Mouse (Mus musculus): ENCODE data around the gene Gabbr1. TPM values are rescaled to one million over a fixed set of nuclear protein-coding genes. Genes with fewer than 3 reads are reported as not detected.

The Gabbr1 gene
- total and polyA plus RNA-seq, 3 experiments, result 2.1 to 11.6 (median 4.7) TPM

DNA sequence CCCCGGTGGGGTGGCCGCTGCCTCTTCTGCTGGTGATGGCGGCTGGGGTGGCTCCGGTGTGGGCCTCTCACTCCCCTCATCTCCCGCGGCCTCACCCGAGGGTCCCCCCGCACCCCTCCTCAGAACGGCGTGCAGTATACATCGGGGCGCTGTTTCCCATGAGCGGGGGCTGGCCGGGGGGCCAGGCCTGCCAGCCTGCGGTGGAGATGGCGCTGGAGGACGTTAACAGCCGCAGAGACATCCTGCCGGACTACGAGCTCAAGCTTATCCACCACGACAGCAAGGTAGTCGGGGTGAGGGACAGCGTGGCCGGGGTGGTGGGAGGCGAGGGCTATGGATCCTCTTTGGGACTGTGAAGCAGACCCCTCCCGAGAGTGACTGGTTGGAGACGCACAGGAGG, 5.1 kb downstream of the Gabbr1 start:
- dilution Hi-C loops (cut with MboI; ENCODE audit: extremely low pct_ligation_motif_present, extremely low pct_unique_long_range_greater_than_20kb, low sequenced_read_pairs), result no loop called here

DNA sequence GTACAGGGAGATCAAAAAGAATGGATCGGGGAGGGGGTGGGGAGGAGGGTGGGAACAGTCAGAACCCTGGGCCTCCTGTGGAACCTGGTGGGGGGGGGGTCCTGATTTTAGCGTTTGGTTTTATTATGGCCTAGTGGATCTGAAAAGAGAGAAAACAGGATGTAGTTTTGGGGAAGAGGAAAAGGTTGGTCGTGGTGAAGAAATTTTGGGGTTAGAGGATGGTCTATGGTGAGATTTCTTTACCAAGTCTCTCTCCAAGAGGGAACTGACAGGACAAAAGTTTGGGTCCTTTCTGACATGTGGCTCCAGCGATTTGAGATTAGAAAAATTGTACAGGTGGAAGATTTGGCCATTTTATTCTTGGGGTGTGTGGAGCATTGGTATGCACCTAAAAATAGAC, 6.0 kb downstream of the Gabbr1 start:
- no peak for DNase-seq (ENCODE audit: extremely low read depth)
- dilution Hi-C loops (cut with MboI; ENCODE audit: extremely low pct_ligation_motif_present, extremely low pct_unique_long_range_greater_than_20kb, low sequenced_read_pairs) (no loop called here), in situ Hi-C loops (cut with MboI; ENCODE audit: low pct_ligation_motif_present, low pct_unique_long_range_greater_than_20kb, low sequenced_read_pairs) (loop anchor here (5.0 kb wide), 1 partner anchor 134 kb away; no protein-coding TSS in a partner anchor)
- Histone ChIP-seq H3K4me2 (ENCODE audit: insufficient read depth, low read depth, poor library complexity, severe bottlenecking) (no peak overlapping the region), H3K27ac (ENCODE audit: insufficient read depth, low read depth) (no peak overlapping the region), H3K9me3 (replicated peaks; ENCODE audit: low read length) (no peaks in the 10 kb centered on the region), H3K4me1 (ENCODE audit: control insufficient read depth in 1 of 2, insufficient read depth in 2 of 2) (peaks cover 4 to 7% of the 10 kb centered on the region in 2 experiments), H3K36me3 (replicated peaks in 1 of 2; ENCODE audit: control insufficient read depth in 1 of 2, insufficient read depth in 1 of 2, low read length in 1 of 2) (peaks cover 8 to 64% of the 10 kb centered on the region in 2 experiments), H3K4me3 (replicated peaks in 1 of 3; ENCODE audit: low read depth in 2 of 3, low read length in 2 of 3, poor library complexity in 1 of 3) (no peak overlapping the region), H3K27me3 (replicated peaks) (no peaks in the 10 kb centered on the region), H3K79me2 (replicated peaks; ENCODE audit: control insufficient read depth, extremely low read depth, insufficient read depth, poor library complexity, severe bottlenecking) (no peaks in the 10 kb centered on the region), H3K9ac (ENCODE audit: insufficient read depth, low read depth) (no peak overlapping the region)
- TF ChIP-seq ETS1 (conservative IDR thresholded peaks at IDR 0.05; ENCODE audit: low read depth, low read length) (no peak), NRF1 (IDR thresholded peaks at IDR 0.05; ENCODE audit: low read depth, low read length) (no peak), TBP (conservative IDR thresholded peaks at IDR 0.05; ENCODE audit: low read depth, low read length) (no peak), USF1 (IDR thresholded peaks at IDR 0.05; ENCODE audit: low read depth, low read length) (no peak), IRF4 (IDR thresholded peaks at IDR 0.05; ENCODE audit: low read depth, low read length) (no peak)

More for the DNA sequence above, 5.1 kb downstream of the Gabbr1 start:
- H3K27me3 ChIP-seq (replicated peaks), result no peaks in the 10 kb centered on the region
- H3K4me2 ChIP-seq (ENCODE audit: insufficient read depth, low read depth, poor library complexity, severe bottlenecking), result no peak overlapping the region
- in situ Hi-C loops (cut with MboI; ENCODE audit: low pct_ligation_motif_present, low pct_unique_long_range_greater_than_20kb, low sequenced_read_pairs), result loop anchor here (5.0 kb wide), 1 partner anchor 134 kb away; no protein-coding TSS in a partner anchor
- TF ChIP-seq ZKSCAN1 (IDR thresholded peaks at IDR 0.05; ENCODE audit: borderline replicate concordance, low read depth, low read length) (no peak), NELFE (IDR thresholded peaks at IDR 0.05; ENCODE audit: low read depth, low read length) (no peak), POLR2AphosphoS2 (IDR thresholded peaks at IDR 0.05; ENCODE audit: low read depth, low read length) (no peak)
- no peak overlapping the region for H3K4me3 ChIP-seq (replicated peaks in 1 of 3; ENCODE audit: low read depth in 2 of 3, low read length in 2 of 3, poor library complexity in 1 of 3)
- no peak overlapping the region for H3K27ac ChIP-seq (ENCODE audit: insufficient read depth, low read depth)
- no peak overlapping the region for H3K9ac ChIP-seq (ENCODE audit: insufficient read depth, low read depth)
- peaks cover 7 to 56% of the 10 kb centered on the region in 2 experiments for H3K36me3 ChIP-seq (replicated peaks in 1 of 2; ENCODE audit: control insufficient read depth in 1 of 2, insufficient read depth in 1 of 2, low read length in 1 of 2)
- peaks cover 4 to 9% of the 10 kb centered on the region in 2 experiments for H3K4me1 ChIP-seq (ENCODE audit: control insufficient read depth in 1 of 2, insufficient read depth in 2 of 2)
- DNase-seq (ENCODE audit: extremely low read depth), result no peak
- no peaks in the 10 kb centered on the region for H3K9me3 ChIP-seq (replicated peaks; ENCODE audit: low read length)
- no peaks in the 10 kb centered on the region for H3K79me2 ChIP-seq (replicated peaks; ENCODE audit: control insufficient read depth, extremely low read depth, insufficient read depth, poor library complexity, severe bottlenecking)

DNA sequence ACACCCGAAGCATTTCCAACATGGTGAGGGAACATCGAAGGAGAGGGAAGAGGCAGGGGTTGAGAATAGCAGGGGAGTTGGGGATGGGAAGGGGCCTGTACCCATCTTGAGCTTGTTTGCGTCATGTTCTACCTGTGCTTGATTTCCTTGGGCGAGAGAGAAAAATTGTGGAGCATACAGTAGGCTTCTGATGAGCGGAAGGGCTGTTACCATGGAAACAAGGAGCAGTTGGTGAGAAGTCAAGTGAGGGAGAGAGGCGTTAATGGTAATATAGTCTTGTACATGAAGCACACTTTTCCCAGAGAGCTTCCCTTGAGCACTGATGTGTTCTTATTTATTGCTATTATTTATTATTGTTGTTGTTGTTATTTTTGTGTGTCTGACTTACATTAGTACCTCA, 11.2 kb downstream of the Gabbr1 start:
- Histone ChIP-seq H3K27me3 (replicated peaks) (no peaks in the 10 kb centered on the region), H3K9me3 (replicated peaks; ENCODE audit: low read length) (no peaks in the 10 kb centered on the region), H3K36me3 (replicated peaks in 1 of 2; ENCODE audit: control insufficient read depth in 1 of 2, insufficient read depth in 1 of 2, low read length in 1 of 2) (peaks cover 14 to 72% of the 10 kb centered on the region in 2 experiments), H3K4me3 (replicated peaks in 1 of 3; ENCODE audit: low read depth in 2 of 3, low read length in 2 of 3, poor library complexity in 1 of 3) (no peak overlapping the region), H3K79me2 (replicated peaks; ENCODE audit: control insufficient read depth, extremely low read depth, insufficient read depth, poor library complexity, severe bottlenecking) (no peaks in the 10 kb centered on the region), H3K27ac (ENCODE audit: insufficient read depth, low read depth) (no peak overlapping the region), H3K4me2 (ENCODE audit: insufficient read depth, low read depth, poor library complexity, severe bottlenecking) (no peak overlapping the region), H3K9ac (ENCODE audit: insufficient read depth, low read depth) (no peak overlapping the region), H3K4me1 (ENCODE audit: control insufficient read depth in 1 of 2, insufficient read depth in 2 of 2) (no peaks in the 10 kb centered on the region)
- in situ Hi-C loops (cut with MboI; ENCODE audit: low pct_ligation_motif_present, low pct_unique_long_range_greater_than_20kb, low sequenced_read_pairs) (no loop called here), dilution Hi-C loops (cut with MboI; ENCODE audit: extremely low pct_ligation_motif_present, extremely low pct_unique_long_range_greater_than_20kb, low sequenced_read_pairs) (no loop called here)
- no peak for TF ChIP-seq TBP (conservative IDR thresholded peaks at IDR 0.05; ENCODE audit: low read depth, low read length)
- no peak for TF ChIP-seq MEF2A (IDR thresholded peaks at IDR 0.05; ENCODE audit: borderline replicate concordance, low read depth, low read length)
- TF ChIP-seq CHD2 (IDR thresholded peaks at IDR 0.05; ENCODE audit: low read length), result no peak
- no peak for TF ChIP-seq ZC3H11A (IDR thresholded peaks at IDR 0.05; ENCODE audit: low read depth, low read length)
- no peak for TF ChIP-seq MAX (IDR thresholded peaks at IDR 0.05; ENCODE audit: low read length)
- TF ChIP-seq MAZ (IDR thresholded peaks at IDR 0.05; ENCODE audit: low read depth, low read length), result no peak
- no peak for TF ChIP-seq KAT2A (IDR thresholded peaks at IDR 0.05; ENCODE audit: insufficient replicate concordance, low read length)
- no peak for TF ChIP-seq POLR2A (IDR thresholded peaks at IDR 0.05; ENCODE audit: low read depth, low read length)
- no peak for TF ChIP-seq RAD21 (IDR thresholded peaks at IDR 0.05; ENCODE audit: low read depth, low read length)
- TF ChIP-seq HCFC1 (IDR thresholded peaks at IDR 0.05; ENCODE audit: low read depth, low read length), result no peak
- no peak for TF ChIP-seq SMC3 (IDR thresholded peaks at IDR 0.05; ENCODE audit: low read depth, low read length)
- no peak for TF ChIP-seq CTCF (conservative IDR thresholded peaks at IDR 0.05 in 1 of 2, IDR thresholded peaks at IDR 0.05 in 1 of 2; ENCODE audit: low read depth in 2 of 2, low read length in 2 of 2)
- no peak for TF ChIP-seq MAFK (IDR thresholded peaks at IDR 0.05; ENCODE audit: insufficient replicate concordance, low read length)
- TF ChIP-seq TCF12 (IDR thresholded peaks at IDR 0.05; ENCODE audit: low read depth, low read length), result no peak
- no peak for TF ChIP-seq GABPA (IDR thresholded peaks at IDR 0.05; ENCODE audit: insufficient replicate concordance, low read depth, low read length)
- no peak for TF ChIP-seq ZKSCAN1 (IDR thresholded peaks at IDR 0.05; ENCODE audit: borderline replicate concordance, low read depth, low read length)
- TF ChIP-seq USF2 (conservative IDR thresholded peaks at IDR 0.05; ENCODE audit: low read depth, low read length), result no peak
- DNase-seq (ENCODE audit: extremely low read depth), result no peak
